Mouse (Mus musculus): ENCODE results near the gene Espn. TPM values are rescaled to one million over a fixed set of nuclear protein-coding genes. Genes with fewer than 3 reads are reported as not detected.

The Espn gene
- polyA plus RNA-seq, 1 experiment from 2014 or later, result 10.5 TPM

- no peak overlapping the region for H3K27ac ChIP-seq (ENCODE audit: low read length)
- H3K36me3 ChIP-seq (ENCODE audit: control insufficient read depth, insufficient read depth, low read length), result no peaks in the 10 kb centered on the region
- peak overlapping the region; percentile 64 for H3K4me2 ChIP-seq (replicated peaks; ENCODE audit: low read depth, low read length)
- peaks cover 17% of the 10 kb centered on the region for H3K27me3 ChIP-seq (ENCODE audit: control insufficient read depth, insufficient read depth, low read length)
- H3K4me3 ChIP-seq (ENCODE audit: low read depth, low read length), result peak overlapping the region; percentile 34
- WGBS, result 22% methylated on average over 7 of the region's 7 CpGs
- no peaks in the 10 kb centered on the region for H3K9me3 ChIP-seq (ENCODE audit: control insufficient read depth, low read depth, low read length)
- H3K4me1 ChIP-seq (ENCODE audit: control insufficient read depth, insufficient read depth, low read length), result peaks cover 11% of the 10 kb centered on the region
- ATAC-seq (ENCODE audit: insufficient number of reproducible peaks, insufficient read depth, low FRiP score, low read depth), result no peak
- H3K9ac ChIP-seq (replicated peaks; ENCODE audit: low read depth, low read length), result 0 out of 2 replicates have a peak overlapping the region, but pooled peaks have one; percentile 10
Observed at GRCm38 (mm10) chr4:152151451-152151965, 663 bp downstream of the Espn start.

GRCm38 (mm10) chr4:152150546-152150945 is 1.6 kb downstream of the Espn start:
- H3K27me3 ChIP-seq (ENCODE audit: control insufficient read depth, insufficient read depth, low read length), result peaks cover 17% of the 10 kb centered on the region
- H3K9ac ChIP-seq (replicated peaks; ENCODE audit: low read depth, low read length), result no peak overlapping the region
- H3K4me2 ChIP-seq (replicated peaks; ENCODE audit: low read depth, low read length), result no peak overlapping the region
- no peak overlapping the region for H3K27ac ChIP-seq (ENCODE audit: low read length)
- no peak overlapping the region for H3K4me3 ChIP-seq (ENCODE audit: low read depth, low read length)
- 70% methylated on average over 4 of the region's 4 CpGs for WGBS
- no peak for ATAC-seq (ENCODE audit: insufficient number of reproducible peaks, insufficient read depth, low FRiP score, low read depth)
- peaks cover 11% of the 10 kb centered on the region for H3K4me1 ChIP-seq (ENCODE audit: control insufficient read depth, insufficient read depth, low read length)
- H3K9me3 ChIP-seq (ENCODE audit: control insufficient read depth, low read depth, low read length), result no peaks in the 10 kb centered on the region
- H3K36me3 ChIP-seq (ENCODE audit: control insufficient read depth, insufficient read depth, low read length), result no peaks in the 10 kb centered on the region

- H3K4me2 ChIP-seq (replicated peaks; ENCODE audit: low read depth, low read length), result no peak overlapping the region
- H3K36me3 ChIP-seq (ENCODE audit: control insufficient read depth, insufficient read depth, low read length), result no peaks in the 10 kb centered on the region
- no peaks in the 10 kb centered on the region for H3K9me3 ChIP-seq (ENCODE audit: control insufficient read depth, low read depth, low read length)
- no peaks in the 10 kb centered on the region for H3K4me1 ChIP-seq (ENCODE audit: control insufficient read depth, insufficient read depth, low read length)
- H3K4me3 ChIP-seq (ENCODE audit: low read depth, low read length), result no peak overlapping the region
- peaks cover 10% of the 10 kb centered on the region for H3K27me3 ChIP-seq (ENCODE audit: control insufficient read depth, insufficient read depth, low read length)
- 54% methylated on average over 11 of the region's 11 CpGs for WGBS
- ATAC-seq (ENCODE audit: insufficient number of reproducible peaks, insufficient read depth, low FRiP score, low read depth), result no peak
- H3K27ac ChIP-seq (ENCODE audit: low read length), result no peak overlapping the region
- no peak overlapping the region for H3K9ac ChIP-seq (replicated peaks; ENCODE audit: low read depth, low read length)
Observed at GRCm38 (mm10) chr4:152146033-152146827, 5.9 kb downstream of the Espn start.

GRCm38 (mm10) chr4:152145473-152145872 is 6.7 kb downstream of the Espn start:
- no peak overlapping the region for H3K27ac ChIP-seq (ENCODE audit: low read length)
- WGBS, result 61% methylated on average over 10 of the region's 10 CpGs

GRCm38 (mm10) chr4:152143632-152144031 is 8.5 kb downstream of the Espn start:
- 23% methylated on average over 1 of the region's 1 CpGs for WGBS
- no peak overlapping the region for H3K4me2 ChIP-seq (replicated peaks; ENCODE audit: low read depth, low read length)
- H3K9me3 ChIP-seq (ENCODE audit: control insufficient read depth, low read depth, low read length), result no peaks in the 10 kb centered on the region
- no peak overlapping the region for H3K9ac ChIP-seq (replicated peaks; ENCODE audit: low read depth, low read length)
- no peaks in the 10 kb centered on the region for H3K4me1 ChIP-seq (ENCODE audit: control insufficient read depth, insufficient read depth, low read length)
- no peak for ATAC-seq (ENCODE audit: insufficient number of reproducible peaks, insufficient read depth, low FRiP score, low read depth)
- H3K27me3 ChIP-seq (ENCODE audit: control insufficient read depth, insufficient read depth, low read length), result peaks cover 4% of the 10 kb centered on the region; the same call in 1 of the 2 replicates
- H3K27ac ChIP-seq (ENCODE audit: low read length), result no peak overlapping the region
- H3K4me3 ChIP-seq (ENCODE audit: low read depth, low read length), result no peak overlapping the region
- H3K36me3 ChIP-seq (ENCODE audit: control insufficient read depth, insufficient read depth, low read length), result no peaks in the 10 kb centered on the region

More at GRCm38 (mm10) chr4:152145473-152145872, 6.7 kb downstream of the Espn start:
- no peak for ATAC-seq (ENCODE audit: insufficient number of reproducible peaks, insufficient read depth, low FRiP score, low read depth)
- Histone ChIP-seq H3K9me3 (ENCODE audit: control insufficient read depth, low read depth, low read length) (no peaks in the 10 kb centered on the region), H3K4me3 (ENCODE audit: low read depth, low read length) (no peak overlapping the region), H3K36me3 (ENCODE audit: control insufficient read depth, insufficient read depth, low read length) (no peaks in the 10 kb centered on the region), H3K9ac (replicated peaks; ENCODE audit: low read depth, low read length) (no peak overlapping the region), H3K27me3 (ENCODE audit: control insufficient read depth, insufficient read depth, low read length) (peaks cover 4% of the 10 kb centered on the region; the same call in 1 of the 2 replicates), H3K4me2 (replicated peaks; ENCODE audit: low read depth, low read length) (no peak overlapping the region), H3K4me1 (ENCODE audit: control insufficient read depth, insufficient read depth, low read length) (no peaks in the 10 kb centered on the region)

- no peak overlapping the region for H3K4me2 ChIP-seq (replicated peaks; ENCODE audit: low read depth, low read length)
- no peaks in the 10 kb centered on the region for H3K9me3 ChIP-seq (ENCODE audit: control insufficient read depth, low read depth, low read length)
- H3K27me3 ChIP-seq (ENCODE audit: control insufficient read depth, insufficient read depth, low read length), result peaks cover 4% of the 10 kb centered on the region; the same call in 1 of the 2 replicates
- H3K4me1 ChIP-seq (ENCODE audit: control insufficient read depth, insufficient read depth, low read length), result no peaks in the 10 kb centered on the region
- no peak for ATAC-seq (ENCODE audit: insufficient number of reproducible peaks, insufficient read depth, low FRiP score, low read depth)
- WGBS, result 72% methylated on average over 8 of the region's 8 CpGs
- no peak overlapping the region for H3K4me3 ChIP-seq (ENCODE audit: low read depth, low read length)
- no peak overlapping the region for H3K27ac ChIP-seq (ENCODE audit: low read length)
- no peaks in the 10 kb centered on the region for H3K36me3 ChIP-seq (ENCODE audit: control insufficient read depth, insufficient read depth, low read length)
- H3K9ac ChIP-seq (replicated peaks; ENCODE audit: low read depth, low read length), result no peak overlapping the region
Observed at GRCm38 (mm10) chr4:152141521-152142135, 10.5 kb downstream of the Espn start.

GRCm38 (mm10) chr4:152140441-152140840 is 11.7 kb downstream of the Espn start:
- Histone ChIP-seq H3K4me2 (replicated peaks; ENCODE audit: low read depth, low read length) (no peak overlapping the region), H3K36me3 (ENCODE audit: control insufficient read depth, insufficient read depth, low read length) (no peaks in the 10 kb centered on the region), H3K4me1 (ENCODE audit: control insufficient read depth, insufficient read depth, low read length) (no peaks in the 10 kb centered on the region), H3K9ac (replicated peaks; ENCODE audit: low read depth, low read length) (no peak overlapping the region), H3K27me3 (ENCODE audit: control insufficient read depth, insufficient read depth, low read length) (peaks cover 4% of the 10 kb centered on the region; the same call in 1 of the 2 replicates), H3K27ac (ENCODE audit: low read length) (no peak overlapping the region), H3K9me3 (ENCODE audit: control insufficient read depth, low read depth, low read length) (no peaks in the 10 kb centered on the region), H3K4me3 (ENCODE audit: low read depth, low read length) (no peak overlapping the region)
- ATAC-seq (ENCODE audit: insufficient number of reproducible peaks, insufficient read depth, low FRiP score, low read depth), result no peak
- 34% methylated on average over 6 of the region's 6 CpGs for WGBS

- H3K9ac ChIP-seq (replicated peaks; ENCODE audit: low read depth, low read length), result no peak overlapping the region
- peaks cover 8% of the 10 kb centered on the region for H3K27me3 ChIP-seq (ENCODE audit: control insufficient read depth, insufficient read depth, low read length)
- H3K27ac ChIP-seq (ENCODE audit: low read length), result no peak overlapping the region
Observed at GRCm38 (mm10) chr4:152138497-152139260, 13.5 kb downstream of the Espn start.

More at GRCm38 (mm10) chr4:152138497-152139260, 13.5 kb downstream of the Espn start:
- WGBS, result 2% methylated on average over 51 of the region's 51 CpGs
- Histone ChIP-seq H3K4me2 (replicated peaks; ENCODE audit: low read depth, low read length) (peak overlapping the region; percentile 76), H3K9me3 (ENCODE audit: control insufficient read depth, low read depth, low read length) (no peaks in the 10 kb centered on the region), H3K4me3 (ENCODE audit: low read depth, low read length) (peak overlapping the region; percentile 43), H3K36me3 (ENCODE audit: control insufficient read depth, insufficient read depth, low read length) (no peaks in the 10 kb centered on the region), H3K4me1 (ENCODE audit: control insufficient read depth, insufficient read depth, low read length) (no peaks in the 10 kb centered on the region)
- ATAC-seq (ENCODE audit: insufficient number of reproducible peaks, insufficient read depth, low FRiP score, low read depth), result peak; percentile 85
